Mouse (Mus musculus) ovary, adult 18-20 months (tissue): Measurements from ENCODE around the gene Inpp4b.
"Not testable (repeated sequence)": the region's sequence is repeated elsewhere in the genome, so short reads cannot be mapped to it uniquely, and the experiment has no call there.

ENCODE experiments used
- DNase-seq: peaks from one replicate; pipeline ENCODE4 v3.0.0; 2022; ENCODE audit warnings: low spot score, mixed read lengths

Gene Inpp4b

DNA sequence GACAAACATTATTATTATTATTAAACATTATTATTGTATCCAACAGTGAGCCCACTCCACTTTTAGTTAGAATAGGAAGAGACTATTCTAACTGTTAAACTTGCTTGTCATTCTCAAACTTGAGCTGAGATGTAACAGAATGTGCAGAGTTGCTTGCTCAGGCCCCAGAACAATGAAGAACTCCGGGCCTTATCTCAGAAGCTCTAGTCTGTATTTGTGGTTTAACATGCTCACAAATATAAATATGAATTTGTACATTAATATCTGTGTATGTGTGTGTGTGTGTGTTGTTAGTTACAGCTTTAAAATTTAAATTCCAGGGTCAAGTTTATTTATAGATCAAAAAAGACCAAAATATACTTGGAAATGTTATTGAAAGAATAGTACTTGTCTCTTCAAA is 435.3 kb downstream of the Inpp4b start:
- DNase-seq: no peak

DNA sequence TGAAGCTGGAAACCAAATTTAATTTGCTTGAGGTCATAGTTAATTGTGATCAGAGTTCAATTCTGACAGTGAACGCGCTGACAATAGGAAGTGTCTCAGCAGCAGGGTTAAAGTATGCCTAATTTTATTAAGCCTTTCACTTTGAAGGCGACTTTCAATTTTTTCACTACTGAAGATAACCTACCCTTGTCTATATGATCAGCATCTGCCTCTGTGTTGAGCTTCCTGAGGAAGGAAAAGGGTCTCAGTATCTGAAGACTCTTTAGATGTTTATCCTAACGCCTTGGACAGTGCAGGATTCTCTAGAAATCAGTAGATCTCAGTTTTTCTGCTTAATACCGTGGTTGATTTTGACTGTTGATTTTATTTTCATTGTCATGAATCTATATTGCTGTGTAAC is 437.1 kb downstream of the Inpp4b start:
- DNase-seq: no peak

DNA sequence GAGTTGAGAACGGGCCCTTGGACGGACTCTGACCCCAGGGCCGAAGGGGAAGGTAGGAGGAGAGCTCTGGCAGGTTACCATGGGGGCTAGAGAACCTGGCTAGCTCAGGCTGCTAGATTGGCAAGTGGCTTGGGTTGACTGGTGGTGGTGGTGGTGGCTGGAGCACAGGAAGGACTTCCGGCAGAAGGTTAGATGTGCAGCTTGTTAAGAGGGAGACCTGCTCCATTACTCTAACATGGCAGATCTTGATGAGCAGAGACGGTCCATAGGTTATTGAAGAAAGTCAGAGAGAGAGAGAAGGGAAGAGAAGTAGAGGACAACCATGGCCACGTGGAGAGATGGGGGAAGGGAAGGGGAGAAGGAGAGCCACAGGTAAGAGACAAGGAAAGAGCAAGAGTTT is 437.8 kb downstream of the Inpp4b start:
- DNase-seq: no peak

GRCm38 (mm10) chr8:81780921-81781675 is 438.7 kb downstream of the Inpp4b start:
- DNase-seq: no peak

- DNase-seq: no peak
These were observed 440.4 kb downstream of the Inpp4b start for GRCm38 (mm10) chr8:81782781-81783180.

GRCm38 (mm10) chr8:81784775-81785174 is 442.4 kb downstream of the Inpp4b start:
- no peak for DNase-seq

DNA sequence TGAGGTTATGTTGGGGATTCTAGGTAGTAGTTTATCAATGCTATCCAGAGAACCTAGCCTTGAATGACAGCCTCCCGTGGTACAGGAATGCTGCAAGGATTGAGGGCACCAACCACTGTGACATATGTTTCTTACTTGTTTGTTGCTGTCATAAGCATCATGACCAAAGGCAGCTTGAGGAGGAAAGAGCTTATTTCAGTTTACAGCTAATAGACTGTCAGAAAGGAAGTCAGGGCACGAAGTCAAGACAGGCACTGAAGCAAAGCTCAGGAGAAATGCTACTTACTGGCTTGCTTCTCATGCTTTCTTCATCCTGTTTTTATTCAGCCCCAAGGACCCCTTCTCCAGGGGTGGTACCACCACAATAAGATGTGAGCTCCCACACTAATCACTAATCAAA is 446.1 kb downstream of the Inpp4b start:
- DNase-seq: no peak

GRCm38 (mm10) chr8:81792649-81793048 is 450.3 kb downstream of the Inpp4b start:
- no peak for DNase-seq

GRCm38 (mm10) chr8:81798501-81798900 is 456.1 kb downstream of the Inpp4b start:
- DNase-seq: no peak

DNA sequence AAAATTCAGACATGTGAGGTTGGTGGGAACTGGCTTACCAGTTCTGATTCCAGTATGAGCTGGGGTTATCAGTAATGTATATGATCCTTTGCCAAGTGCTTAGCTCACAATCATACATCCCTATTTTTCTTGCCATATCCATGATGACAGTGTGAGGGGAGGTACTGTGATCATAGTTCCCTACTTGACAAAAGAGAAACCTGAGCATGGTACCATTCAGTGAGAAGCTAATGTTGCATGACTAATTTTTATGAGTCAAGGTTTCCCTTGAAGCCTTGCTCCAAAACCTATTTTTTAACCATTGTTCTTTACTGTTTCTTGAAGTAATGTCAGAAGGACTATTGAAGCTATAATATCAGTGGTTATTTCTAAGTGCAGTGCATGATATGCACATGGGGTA is 458.4 kb downstream of the Inpp4b start:
- DNase-seq: no peak

GRCm38 (mm10) chr8:81806797-81807196 is 464.4 kb downstream of the Inpp4b start:
- DNase-seq: peak; percentile 6

DNA sequence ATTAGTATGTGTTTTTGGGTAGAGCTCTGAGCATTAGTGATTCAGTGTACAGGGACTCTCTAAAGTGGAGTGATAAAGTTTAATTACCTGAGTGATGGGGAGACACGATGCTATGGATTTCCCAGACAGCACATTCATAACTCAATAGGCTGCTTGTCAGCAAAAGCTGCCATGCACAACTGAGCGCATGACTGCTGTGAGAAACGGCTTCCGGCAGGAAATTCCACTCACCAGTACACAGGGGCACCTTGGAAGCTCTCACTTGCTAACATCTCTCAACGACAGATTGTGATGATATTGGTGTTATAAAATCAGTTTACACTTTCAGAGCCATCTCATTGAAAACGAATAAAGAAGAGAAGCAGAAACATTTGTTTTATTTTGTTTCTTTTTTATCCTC is 465.2 kb downstream of the Inpp4b start:
- no peak for DNase-seq

DNA sequence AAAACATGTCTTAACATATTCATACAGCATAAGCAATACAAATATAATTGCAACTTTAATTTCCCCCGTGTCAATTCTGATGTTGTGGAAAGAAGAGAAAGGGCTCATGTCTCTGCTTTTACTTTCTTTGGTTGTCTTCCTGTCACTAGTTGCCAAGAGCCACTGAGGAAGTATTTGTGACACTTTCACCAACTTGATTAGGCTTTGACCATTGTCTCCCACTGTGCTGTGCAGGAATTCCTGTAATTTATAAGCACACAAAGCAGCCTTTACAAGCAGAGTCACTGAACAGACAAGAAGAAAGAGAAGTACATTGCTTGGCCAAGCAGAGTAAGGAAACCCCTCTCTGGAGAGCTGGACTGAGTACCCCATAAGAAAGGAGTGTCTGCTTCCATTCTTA is 466.1 kb downstream of the Inpp4b start:
- no peak for DNase-seq

- DNase-seq: not testable (repeated sequence)
These were observed 467.1 kb downstream of the Inpp4b start for GRCm38 (mm10) chr8:81809414-81809813.

GRCm38 (mm10) chr8:81812051-81812751 is 469.8 kb downstream of the Inpp4b start:
- DNase-seq: no peak

DNA sequence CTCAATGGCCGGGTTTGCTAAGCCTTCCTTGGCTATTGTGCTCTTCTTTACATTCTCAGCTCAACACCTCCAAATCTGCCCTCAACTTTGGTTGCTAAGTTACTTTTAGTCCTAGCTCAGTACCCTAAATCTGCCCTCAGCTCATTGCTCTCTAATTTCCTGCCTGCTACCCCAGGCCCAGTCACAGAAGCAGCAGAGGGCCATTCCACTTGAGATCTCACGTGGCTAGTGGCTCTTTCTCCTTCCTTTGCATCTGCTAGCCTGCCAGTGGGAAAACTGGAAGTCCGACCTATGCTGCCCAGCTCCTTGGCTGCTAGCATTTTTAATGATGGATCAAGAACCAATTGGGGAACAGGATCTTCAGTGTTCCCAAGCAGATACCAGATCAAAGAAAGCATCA is 472.4 kb downstream of the Inpp4b start:
- no peak for DNase-seq

DNA sequence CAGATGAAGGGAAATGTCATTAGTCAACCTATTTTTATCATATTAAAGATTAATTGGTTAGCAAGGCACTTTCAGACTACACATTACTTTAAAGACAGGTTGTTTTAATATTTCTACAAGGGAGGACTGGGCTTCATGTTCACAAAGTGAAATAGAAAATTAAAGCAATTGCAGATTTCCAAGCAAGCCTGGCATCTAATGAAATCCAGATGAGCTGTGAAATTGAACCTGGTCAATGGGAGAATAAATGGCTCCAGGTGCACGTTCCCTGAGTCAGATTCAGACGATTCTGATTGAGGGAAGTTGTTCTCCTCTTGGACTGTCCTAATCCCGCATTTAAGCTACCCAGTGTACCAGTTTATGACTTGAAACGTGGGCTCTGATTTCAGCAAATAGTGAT is 473.2 kb downstream of the Inpp4b start:
- DNase-seq: no peak

DNA sequence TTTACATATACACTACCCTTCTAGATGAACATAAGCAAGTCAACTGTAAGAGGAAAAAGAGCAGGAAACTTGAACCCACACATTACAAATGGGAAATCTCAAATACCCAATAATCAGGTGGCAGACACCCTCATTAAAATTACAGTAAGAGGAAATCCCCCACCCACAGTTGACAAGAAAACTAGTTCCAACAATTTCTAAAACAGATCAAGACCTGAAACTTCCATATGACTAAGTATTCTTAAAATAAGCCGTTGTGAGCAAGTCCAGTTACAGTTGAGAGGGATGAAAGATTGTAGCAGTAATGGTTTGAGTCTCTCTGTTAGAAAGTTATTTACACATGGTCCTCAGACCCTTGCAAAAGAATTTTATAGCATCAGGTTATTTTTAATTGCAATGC is 480.8 kb downstream of the Inpp4b start:
- DNase-seq: no peak

GRCm38 (mm10) chr8:81824975-81825374 is 482.6 kb downstream of the Inpp4b start:
- no peak for DNase-seq

- DNase-seq: no peak
These were observed 484.1 kb downstream of the Inpp4b start for GRCm38 (mm10) chr8:81826406-81826805.

DNA sequence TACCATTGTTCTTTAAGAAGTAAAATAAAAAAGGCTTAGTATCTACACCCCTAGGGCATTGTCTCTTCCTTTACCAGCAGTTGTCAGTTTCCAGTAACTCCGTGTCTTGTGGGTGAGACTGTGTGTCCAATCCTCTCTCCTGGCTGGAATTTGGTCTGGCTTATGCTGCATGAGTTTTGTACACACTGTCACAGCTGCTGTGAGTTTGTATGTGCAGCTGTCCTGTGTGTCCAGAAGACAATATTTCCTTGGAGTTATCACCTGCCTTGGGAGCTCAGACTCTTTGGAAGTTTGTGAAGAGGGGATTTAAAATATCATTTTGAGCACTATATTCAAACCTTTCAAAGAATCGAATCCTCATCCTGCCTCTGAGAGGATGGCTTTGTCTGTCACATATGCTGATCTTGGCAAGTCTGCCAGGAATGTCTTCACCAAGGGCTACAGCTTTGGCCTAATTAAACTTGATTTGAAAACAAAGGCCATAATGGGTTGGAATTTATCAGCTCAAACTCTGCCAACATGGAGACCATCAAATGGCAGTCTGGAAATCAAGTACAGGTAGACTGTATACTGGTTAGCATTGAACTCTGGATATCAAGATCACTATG is 485.1 kb downstream of the Inpp4b start:
- no peak for DNase-seq

DNA sequence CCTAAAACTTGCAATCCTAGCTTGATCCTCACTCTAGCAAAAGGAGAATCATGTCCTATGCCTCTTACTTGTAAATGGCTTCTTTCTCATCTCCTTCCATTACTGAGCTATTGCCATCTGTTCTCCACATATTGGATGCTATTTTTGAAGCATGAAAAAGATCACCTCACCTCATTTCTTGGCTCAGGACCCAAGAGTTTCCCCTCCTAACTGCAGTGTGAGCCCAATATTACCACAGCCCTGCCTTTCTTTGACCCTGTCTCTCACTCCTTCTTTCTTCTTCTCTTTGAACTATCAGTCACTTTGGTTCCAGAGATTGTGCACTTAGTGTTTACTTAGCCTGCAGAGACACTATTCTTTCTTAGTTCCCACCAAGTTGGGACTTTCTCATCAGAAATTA is 489.1 kb downstream of the Inpp4b start:
- no peak for DNase-seq

DNA sequence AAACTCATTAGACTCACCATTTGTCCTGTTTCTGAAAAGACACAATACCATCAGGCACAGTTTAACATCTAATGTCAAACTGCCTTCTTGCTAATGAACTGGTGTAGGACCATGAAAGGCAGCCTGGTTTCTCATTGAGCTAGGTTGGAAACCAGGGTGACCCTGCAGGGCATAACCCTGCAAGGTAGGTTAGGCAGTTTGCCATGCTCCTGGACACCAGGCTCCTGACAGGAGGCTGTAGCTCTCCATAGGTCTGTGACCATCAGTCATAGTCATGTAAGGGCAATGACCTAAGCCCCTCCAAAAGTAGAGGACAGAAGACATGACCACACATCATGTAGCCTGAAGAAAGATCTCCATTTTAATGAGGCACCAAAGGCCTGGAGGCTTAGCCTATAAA is 491.5 kb downstream of the Inpp4b start:
- DNase-seq: no peak
